Mouse (Mus musculus) thymus, postnatal 14 days (tissue): Measurements from ENCODE around the gene Cpa4.

Experiments used
- DNase-seq: peaks from one replicate; pipeline ENCODE4 v3.0.0; 2021

Cpa4 gene

DNA sequence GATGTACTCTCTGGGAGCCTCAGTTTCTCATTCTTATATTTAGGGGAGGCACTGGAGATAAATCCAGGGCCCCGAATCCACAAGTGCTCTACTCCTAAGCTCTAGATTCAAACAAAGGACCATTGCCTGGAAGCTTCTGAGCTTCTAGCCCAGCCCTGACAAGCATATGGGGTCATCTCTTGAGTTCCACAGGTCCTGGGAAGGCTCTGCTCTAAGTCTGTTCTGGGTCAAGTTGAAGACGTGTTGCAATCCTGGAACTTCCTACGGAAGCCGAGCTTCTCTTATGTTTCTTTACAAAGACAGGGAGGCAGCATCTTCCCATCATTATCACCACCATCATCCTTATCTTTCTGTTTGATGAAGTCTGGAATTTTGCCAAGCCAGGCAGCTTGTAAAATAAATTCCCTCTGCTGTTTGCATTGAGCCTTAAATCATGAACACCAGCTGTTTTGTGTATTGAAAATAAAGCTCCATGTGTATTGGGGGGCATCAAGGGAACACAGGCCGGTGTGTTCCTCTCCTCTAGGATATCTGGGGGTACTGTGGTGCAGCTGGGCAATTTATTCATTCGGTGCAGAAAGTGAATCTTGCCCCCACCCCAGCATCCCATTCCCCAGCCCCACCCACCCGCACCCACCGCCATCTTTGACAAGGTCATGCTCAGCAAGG is 28.2 kb downstream of the Cpa4 start:
- DNase-seq: no peak

DNA sequence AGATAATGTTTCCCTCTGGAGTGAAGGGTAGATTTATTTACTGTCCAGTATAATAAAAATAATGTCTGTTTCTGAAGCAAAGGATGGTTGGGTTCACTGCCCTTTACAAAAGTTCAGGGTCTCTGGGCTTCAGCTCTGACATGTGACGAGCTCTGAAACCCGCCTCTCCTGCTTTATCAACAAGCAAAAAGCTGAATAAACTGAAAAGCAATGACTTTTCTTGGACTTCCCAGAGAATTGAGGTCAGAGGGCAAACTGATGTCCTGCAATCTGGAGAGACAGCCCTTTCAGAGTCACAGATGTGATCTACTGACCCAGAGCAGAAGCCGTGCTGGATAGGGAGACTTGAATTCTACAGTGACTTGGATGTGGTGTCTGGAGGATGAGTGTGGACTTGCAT is 31.9 kb downstream of the Cpa4 start:
- DNase-seq: no peak

DNA sequence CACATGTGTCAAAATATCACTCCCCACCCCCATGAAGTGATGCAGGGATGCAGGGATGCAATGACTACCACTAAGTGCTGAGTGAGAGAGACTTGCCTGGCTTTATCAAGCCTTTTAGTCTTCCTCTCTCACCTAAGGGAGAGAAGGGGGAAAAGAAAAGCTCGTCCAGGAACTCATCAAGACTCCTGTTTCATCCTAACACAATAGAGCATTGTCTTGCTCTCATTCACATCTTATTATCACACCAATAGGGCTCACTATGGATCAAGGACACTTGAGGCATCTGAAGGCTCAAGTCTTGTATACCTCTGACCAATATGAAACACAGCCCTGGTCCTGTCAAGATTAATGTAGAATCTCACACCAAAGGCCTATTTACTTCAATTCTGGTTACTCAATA is 32.8 kb downstream of the Cpa4 start:
- DNase-seq: no peak

DNA sequence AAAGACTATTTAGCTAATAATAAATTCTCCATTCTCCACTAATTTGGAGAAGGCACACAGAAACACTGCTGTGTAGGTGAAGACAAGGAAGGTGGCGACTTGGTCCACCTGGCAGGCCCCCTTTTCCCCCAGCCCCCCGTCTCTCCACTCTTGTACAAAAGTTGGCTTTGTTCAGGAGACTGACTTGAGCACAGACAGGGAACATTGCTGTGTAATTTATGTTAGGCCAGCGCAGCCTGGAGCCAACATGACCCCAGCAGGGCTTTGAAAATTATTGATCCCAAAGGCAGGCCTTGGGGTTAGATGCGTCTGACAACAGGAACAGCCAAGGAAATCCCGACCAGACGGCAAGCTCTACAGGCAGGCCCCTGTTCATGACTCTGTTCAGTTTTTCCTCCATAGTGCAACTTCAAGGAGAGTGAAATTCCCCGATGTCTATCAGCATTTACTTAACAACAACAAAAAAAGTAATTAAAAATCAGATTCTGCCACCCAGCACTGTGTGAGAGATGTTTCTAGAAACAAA is 36.2 kb downstream of the Cpa4 start:
- no peak for DNase-seq

DNA sequence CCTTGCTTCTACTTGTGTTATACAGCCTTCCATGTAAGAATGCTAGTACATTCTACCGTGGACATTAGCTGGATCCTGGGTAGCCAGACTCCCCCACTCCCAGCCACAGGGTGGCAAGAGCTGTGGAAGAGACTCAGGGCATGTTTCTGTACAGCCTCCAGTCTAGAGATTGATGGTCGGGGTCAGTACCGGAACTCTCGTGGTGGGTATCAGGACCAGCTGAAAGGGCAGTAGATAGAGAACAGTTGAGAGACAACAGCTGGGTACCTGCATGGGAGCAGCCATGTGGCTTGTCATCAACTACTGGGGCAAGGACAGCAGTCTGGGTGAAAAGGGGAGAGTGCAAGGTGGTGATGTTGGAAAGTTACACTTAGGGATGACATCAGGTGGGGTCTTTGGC is 36.9 kb downstream of the Cpa4 start:
- DNase-seq: no peak

DNA sequence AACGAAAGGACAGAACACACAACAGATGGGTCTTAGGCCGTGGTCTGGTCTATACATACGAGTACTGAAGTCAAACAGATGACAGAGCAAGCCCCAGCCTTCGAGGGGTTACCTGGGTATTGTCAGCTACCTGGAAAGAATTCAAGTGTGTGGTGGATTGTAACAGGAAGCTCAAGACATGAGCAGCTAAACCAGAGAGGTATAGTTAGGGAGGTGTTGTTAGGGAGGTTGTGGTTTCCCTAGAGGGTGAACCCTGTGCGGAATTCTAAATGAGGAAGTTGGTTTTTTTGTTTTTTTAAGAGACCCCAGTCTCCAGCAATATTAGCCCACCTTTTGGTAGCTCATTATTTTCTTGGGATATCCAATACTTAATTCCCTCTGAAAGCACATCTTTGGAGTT is 37.5 kb downstream of the Cpa4 start:
- DNase-seq: no peak

DNA sequence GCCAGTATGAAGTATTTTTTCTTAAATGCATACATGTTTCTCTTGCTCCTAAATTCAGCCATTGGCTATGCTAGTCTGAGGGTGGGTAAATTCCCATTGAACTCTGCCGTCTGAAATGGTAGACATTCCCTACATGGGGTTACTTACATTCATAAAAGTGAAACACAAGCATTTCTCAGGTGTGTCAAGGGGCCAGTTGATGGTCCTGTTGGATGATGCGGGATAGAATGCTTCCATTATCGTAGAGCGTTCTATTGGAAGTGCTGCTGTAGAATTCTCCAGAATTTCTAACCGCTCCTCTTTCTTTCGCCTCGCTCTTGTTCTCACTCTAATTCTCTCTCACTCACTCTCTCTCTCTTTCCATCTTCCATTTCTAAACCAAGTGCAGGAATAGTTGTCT is 42.5 kb downstream of the Cpa4 start, which contains the start of gene Cpa5:
Cpa5 (plus strand) TSS at position 301 of the 400 bp plus-strand sequence.
- no peak for DNase-seq

DNA sequence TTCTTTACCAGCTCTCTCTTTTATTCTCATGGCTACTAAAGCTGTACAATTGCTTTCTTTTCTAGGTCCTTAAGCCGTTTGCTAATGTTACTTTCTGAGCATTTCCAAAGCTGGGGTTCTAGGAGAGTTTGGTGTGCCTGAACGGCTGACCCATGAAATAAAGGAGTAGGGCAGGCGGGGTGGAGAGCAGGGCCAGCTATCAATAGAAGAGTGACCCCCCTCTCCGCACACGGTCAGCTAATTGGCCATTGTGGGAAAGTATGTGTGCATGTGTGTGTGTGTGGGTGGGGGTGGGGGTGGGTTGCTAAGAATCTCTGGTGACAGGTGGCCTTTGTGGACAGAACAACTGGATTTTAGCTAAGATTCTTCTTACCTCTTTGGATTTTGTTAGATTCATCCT is 43.0 kb downstream of the Cpa4 start:
- no peak for DNase-seq

DNA sequence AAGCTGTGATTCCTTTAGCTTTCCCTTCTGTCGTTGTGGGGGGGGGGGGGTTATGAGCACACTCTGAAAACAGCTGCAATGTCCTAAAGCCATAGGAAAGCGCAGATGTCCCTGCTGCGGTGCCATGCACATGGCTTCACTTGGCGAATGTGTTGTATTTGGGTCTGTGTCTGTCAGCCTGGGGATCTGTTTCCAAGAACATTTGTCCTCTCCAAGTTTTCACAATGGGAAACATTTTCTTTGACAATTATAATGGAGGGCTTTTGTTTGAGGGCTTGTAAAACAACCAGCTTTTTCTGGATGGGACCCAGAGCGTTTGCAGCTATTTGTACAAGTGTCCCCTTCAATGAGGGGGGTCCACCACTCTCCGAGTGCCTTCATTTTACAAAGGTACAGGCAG is 46.1 kb downstream of the Cpa4 start:
- DNase-seq: no peak

DNA sequence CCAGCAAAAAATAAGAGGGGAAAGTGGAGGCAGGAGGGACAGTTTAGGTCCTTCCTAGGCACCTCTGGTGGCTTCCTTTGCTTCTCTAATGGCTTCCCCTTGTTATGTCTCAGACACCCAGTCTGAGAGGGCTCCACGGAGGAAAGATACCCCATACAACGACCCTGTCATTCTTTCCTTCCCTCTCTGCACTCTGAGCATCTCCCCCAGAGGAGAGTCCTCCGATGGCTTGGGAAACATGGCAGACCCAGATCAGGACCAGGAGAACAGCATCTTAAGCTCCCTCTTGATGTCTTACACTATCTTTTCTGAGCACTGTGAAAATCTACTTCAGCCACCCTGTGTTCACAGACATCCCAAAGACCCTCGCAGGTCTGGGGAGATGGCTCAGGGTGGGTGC is 47.6 kb downstream of the Cpa4 start:
- DNase-seq: no peak

DNA sequence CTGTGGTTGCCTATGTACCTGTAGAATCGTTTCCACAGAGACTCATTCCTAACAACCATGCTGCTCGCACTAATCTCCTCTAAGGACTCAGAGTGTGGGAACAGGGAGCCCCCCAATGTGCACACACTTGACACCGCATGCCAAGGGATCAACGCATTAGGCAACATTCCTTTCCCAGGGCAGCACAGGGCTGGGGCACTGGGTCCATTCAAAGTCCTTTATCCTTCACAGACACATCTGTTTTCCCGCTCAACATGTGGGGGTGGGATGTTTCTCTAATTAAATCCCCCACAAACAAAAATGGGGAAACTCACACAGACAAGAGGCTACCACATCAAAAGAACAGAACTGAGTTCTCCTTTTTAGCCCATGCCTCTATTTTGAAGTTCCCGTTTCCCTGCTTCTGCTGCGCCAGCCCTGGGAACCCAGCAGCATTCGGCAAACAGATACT is 48.3 kb downstream of the Cpa4 start:
- DNase-seq: no peak

DNA sequence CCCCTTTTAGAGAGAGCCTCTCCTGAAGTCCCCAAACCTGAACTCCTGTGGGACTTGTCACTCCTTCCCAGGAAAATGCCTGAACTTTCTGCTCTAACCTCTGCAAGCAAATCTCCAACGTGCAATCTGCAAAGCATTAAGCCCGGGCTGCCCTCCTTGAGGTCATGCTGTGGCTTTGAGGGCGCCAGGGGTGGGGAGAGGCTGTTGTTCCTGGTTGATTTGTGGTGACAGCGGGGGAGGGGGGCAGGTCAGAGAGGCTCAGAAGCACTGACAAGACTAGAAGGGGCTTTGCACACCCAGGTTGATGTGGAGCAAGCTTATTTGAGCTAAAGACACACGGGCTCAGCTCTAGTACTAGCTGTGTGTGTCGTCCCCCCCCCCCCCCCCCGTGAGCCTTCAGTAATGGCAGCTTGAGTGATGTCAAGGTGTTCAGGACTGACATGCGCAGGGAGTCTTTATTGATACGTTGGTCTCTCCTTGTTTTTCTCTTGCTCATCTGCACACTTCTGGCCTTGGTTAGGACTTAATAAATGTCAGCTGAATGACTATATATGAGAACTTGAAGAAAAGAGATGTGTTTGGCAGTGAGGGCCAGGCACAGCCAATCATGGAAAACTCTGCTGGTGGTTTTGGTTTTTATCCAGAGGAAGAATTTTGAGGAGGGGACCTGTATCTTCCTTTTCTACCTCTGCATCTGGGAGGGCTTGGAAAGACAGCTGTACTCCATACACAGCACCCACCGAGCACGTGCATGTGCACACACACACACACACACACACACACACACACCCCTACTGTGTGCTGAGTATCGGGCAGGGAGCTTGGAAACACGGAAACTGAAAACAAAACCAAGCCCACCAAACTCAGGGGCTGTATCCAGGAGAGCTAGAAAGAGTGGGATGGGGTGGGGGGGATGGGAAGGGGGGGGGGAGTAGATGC is 49.1 kb downstream of the Cpa4 start:
- DNase-seq: no peak

DNA sequence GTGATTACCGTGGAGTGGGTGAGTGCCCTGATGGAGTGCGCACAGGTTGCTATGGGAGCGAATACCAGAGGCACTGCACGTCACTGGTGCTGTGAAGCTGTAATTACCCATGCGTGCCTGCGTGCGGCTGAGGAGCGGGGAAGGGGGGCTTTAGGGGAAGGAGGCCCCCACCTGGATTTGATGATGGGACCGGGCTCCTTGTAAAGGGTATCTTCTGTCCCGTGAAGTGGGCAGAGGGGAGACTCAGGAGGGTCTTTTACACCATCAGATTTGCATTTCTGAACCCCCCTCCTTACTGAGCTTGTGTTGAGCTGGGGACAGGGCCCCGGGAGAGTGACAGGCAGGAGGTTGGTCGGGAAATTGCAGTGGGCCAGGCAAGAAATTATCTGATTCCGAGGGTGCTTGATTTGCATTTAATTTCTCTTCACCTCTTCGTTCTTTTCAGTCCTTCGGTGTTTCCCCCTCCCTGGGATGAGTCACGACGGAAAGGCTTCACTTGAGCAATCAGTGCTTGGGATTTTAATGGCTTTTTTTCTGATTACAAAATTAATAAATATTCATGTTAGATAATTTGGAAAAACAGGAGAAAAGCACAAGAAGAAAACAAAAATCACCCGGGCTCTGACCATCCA is 49.9 kb downstream of the Cpa4 start:
- no peak for DNase-seq

DNA sequence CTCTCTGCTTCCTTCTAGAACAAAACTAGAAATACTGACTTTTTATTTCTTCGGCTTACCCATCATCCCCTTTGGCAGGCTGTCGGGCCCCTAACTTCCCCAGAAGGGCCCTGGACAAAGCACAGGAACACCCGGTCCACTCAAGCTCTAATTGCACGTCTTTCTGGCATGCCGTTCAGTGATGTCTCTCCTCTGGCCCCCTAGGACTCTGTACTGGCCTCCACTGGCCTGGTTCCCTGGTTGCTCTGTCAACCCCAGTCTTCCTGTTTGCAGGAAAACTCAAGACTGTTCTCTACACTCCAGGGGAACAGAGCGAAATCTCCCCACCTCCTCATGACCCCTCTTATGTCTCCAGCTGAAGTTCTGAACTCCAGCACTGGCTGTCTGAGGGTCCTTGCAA is 50.6 kb downstream of the Cpa4 start:
- no peak for DNase-seq

DNA sequence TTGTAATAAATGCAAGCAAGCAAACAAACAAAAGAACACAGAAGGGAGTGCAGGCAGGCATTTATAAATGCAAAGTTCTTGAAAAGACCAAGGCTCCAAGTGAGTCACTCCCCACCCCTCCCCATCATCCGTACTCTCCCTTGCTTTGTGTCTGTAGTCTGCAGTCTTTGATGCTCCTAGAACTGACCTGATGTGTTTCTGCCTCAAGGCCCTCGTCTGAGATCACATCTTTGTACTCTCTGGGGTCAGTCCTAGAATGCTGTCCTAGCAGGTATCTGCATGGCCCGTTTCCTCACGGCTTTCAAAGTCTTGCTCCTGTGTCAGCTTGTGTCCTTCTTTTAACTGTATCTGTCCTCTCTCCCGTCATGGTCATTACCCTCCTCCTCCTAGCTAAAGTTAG is 51.4 kb downstream of the Cpa4 start:
- no peak for DNase-seq

DNA sequence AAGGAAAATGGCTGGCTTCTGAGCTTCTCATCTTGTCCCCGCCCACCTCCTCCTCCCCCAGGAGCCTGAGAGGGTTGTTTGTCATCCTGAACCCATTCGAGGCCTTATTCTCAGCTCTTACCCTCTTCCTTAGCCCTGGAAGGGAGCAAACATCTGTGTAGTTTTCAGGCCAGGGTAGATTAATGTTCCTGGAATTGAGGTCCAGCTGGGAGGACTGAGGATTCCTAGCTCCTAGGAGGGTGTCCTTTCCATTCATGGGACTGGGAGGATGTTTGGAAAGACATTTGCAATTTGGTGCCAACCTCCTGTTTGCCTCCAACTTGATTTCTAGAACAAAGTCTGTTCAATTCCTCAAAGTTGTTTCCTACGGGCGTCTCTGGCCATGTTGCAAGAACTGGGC is 52.4 kb downstream of the Cpa4 start:
- no peak for DNase-seq

DNA sequence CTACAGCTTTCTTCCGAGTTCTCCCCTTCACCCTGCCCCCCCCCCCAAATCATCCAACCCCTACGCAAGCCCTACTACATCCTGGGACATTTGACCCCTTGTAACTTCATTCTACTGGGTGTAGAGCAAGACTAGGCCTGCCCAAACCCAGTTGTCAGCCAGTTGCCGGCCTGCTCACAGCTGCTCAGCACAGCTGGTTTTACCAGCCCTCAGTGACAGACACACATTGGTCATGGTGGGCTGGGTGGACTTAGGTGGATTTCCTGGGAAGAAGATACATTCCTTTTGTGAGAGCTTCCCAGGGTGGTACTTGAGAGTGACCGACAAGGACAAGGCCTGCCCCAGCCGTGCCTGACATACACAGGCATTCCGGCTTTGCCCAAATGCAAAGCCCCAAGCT is 52.8 kb downstream of the Cpa4 start:
- no peak for DNase-seq

DNA sequence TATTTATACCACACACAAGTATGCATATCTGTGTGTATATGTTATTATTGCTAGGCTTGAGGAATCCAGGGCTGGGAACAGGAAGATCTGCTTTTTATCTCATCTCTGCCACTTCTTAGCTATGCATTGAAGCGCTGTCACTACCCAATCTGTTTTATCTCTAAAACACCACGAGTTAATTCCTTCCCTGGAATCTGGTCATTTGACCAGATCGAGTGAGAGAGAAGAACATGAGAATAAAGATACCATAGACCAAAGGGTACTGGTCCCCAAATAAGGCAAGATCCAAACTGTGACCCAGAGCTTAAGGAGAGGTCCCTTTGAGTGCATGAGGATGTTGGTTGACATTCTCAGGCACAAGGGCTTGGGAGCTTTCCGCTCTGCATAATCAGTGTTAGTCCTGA is 53.8 kb downstream of the Cpa4 start:
- no peak for DNase-seq

DNA sequence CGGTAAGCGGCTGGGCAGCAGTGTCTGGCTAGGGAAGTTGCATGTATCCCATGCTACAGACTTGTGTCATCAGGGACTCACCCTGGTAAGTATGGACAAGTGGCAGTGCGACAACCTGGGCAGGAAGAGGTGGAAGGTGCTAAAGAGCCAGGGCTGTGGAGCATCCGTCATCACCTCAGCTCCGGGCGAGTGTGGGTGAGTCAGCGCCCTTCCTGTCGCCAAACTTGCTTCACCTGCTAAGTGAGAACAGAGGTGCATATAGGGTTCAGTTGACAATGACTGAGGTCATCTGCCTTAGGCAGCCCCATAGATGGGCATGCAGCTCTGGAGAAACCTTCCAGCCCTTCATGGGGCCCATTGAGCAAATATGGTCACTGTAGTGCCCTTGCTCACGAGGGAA is 56.6 kb downstream of the Cpa4 start:
- no peak for DNase-seq

DNA sequence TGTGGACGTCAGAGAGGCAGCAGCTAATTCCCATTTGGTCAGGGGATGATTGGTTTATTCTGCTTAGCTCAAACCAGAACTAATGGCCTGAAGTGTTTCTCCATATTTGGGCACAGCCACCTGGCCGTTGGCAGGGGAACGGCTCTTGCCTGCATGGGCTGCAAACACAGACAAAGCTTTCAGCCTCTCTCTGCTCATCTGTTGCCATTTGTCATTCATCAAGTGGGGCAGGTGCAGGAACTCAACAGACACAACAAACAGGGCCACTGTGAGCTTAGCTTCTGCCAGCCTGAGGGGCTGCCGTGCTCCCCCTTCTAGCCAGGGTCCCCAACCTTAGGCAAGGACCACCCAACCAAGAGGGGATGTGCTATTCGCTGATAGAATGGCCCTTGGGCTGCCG is 60.0 kb downstream of the Cpa4 start:
- no peak for DNase-seq

DNA sequence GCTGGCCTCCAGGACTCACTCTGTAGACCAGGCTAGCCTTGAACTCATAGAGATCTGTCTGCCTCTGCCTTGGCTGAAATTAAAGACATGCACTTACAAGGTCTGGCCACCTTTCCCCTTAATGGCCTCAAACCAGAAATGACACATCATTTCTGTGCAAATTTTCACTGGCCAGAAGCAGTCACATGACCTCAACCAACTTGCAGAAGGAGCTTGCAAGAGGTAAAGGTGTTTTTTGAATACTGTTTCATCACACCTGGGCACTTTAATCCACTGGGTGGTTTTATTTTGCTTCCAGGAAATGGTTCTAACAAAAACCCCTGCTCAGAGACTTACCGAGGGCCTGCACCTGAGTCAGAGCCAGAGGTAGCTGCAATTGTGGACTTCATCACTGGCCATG is 61.8 kb downstream of the Cpa4 start:
- DNase-seq: no peak

DNA sequence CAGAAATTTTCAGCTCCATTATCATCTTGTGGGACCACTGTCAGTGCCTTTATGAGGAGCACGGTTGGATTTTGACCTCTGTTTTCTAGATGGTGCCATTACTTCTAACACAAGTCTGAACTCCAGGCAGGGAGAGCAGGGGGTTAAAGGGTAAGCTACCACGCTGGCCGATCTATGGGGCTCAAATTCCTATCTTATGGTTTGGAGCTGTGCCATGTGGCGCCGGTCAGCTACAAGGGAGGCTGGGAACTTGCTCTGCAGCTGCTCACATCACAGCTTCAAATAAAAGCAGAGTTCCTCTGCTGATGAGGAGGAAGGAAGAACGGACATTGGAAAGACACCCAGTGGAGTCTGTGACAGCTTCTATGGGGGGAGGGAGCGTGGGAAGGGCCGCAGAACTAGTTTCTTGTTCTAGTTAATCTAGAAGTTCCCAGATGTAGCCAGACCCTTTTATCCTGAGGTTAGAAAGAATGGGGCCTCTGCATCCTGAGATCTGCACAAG is 67.2 kb downstream of the Cpa4 start:
- no peak for DNase-seq

DNA sequence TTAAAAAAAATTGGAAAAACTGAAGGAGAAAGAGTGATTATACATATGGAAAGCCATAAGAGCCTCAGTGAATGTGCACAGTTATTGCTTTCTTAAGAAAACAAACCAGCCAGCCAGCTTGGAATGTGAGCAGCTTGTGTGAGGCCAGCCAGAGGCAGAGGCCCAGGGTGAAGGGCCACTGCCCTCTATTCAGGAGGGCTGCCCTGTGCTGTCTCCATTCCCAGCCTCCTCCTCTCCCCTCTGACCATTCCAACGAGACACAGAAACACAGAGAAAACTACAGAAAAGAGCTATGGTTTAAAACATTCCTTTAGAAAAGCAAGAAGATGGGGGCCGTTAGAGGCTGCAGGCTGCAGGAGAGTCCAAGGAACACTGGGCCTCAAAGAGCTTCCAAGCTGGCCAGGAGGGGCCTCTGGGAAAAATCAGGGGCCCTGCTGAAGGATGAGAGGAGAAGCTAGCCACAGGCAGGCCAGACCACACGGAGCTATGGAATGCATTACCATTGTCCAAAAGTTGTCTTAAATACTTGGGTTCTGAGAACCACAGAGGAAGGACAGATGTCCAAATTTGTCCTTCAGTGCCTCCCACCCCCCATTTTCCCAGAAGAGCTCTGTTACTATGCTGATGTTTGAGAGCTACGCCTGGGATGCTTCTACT is 68.1 kb downstream of the Cpa4 start:
- DNase-seq: no peak
